Mouse (Mus musculus): Measurements from ENCODE around the gene Ddah1. TPM values are rescaled to one million over a fixed set of nuclear protein-coding genes. Genes with fewer than 3 reads are reported as not detected.

Gene Ddah1
- polyA plus RNA-seq, 1 experiment from 2014 or later = 23.9 TPM

GRCm38 (mm10) chr3:145768439-145768838 lies 10.0 kb downstream of the Ddah1 start:
- Histone ChIP-seq H3K27me3 (replicated peaks) (no peaks in the 10 kb centered on the region), H3K4me2 (no peak overlapping the region), H3K4me1 (no peaks in the 10 kb centered on the region), H3K9ac (no peak overlapping the region), H3K4me3 (replicated peaks) (no peak overlapping the region), H3K36me3 (no peaks in the 10 kb centered on the region), H3K9me3 (no peaks in the 10 kb centered on the region), H3K27ac (no peak overlapping the region)
- ATAC-seq (ENCODE audit: insufficient read depth, low FRiP score, low read depth) = no peak
- 93% methylated on average over 4 of the region's 4 CpGs for WGBS

- no peak overlapping the region for H3K4me2 ChIP-seq
- WGBS = 82% methylated on average over 9 of the region's 9 CpGs
- H3K36me3 ChIP-seq = no peaks in the 10 kb centered on the region
- no peak overlapping the region for H3K27ac ChIP-seq
- H3K4me1 ChIP-seq = no peaks in the 10 kb centered on the region
- no peaks in the 10 kb centered on the region for H3K9me3 ChIP-seq
- ATAC-seq (ENCODE audit: insufficient read depth, low FRiP score, low read depth) = no peak
- H3K27me3 ChIP-seq (replicated peaks) = no peaks in the 10 kb centered on the region
- H3K4me3 ChIP-seq (replicated peaks) = no peak overlapping the region
- no peak overlapping the region for H3K9ac ChIP-seq
Measured at GRCm38 (mm10) chr3:145773384-145773783, 14.9 kb downstream of the Ddah1 start.

GRCm38 (mm10) chr3:145774336-145774735 lies 15.9 kb downstream of the Ddah1 start:
- H3K4me1 ChIP-seq = 0 out of 2 replicates have a peak, but pooled peaks cover 3% of the 10 kb centered on the region
- H3K4me3 ChIP-seq (replicated peaks) = no peak overlapping the region
- H3K27ac ChIP-seq = no peak overlapping the region
- 82% methylated on average over 7 of the region's 7 CpGs for WGBS
- no peaks in the 10 kb centered on the region for H3K36me3 ChIP-seq
- no peaks in the 10 kb centered on the region for H3K27me3 ChIP-seq (replicated peaks)
- no peaks in the 10 kb centered on the region for H3K9me3 ChIP-seq
- no peak overlapping the region for H3K4me2 ChIP-seq
- H3K9ac ChIP-seq = no peak overlapping the region
- ATAC-seq (ENCODE audit: insufficient read depth, low FRiP score, low read depth) = no peak

GRCm38 (mm10) chr3:145775236-145775635 lies 16.8 kb downstream of the Ddah1 start:
- H3K4me2 ChIP-seq = no peak overlapping the region
- no peak overlapping the region for H3K4me3 ChIP-seq (replicated peaks)
- no peaks in the 10 kb centered on the region for H3K9me3 ChIP-seq
- no peak overlapping the region for H3K9ac ChIP-seq
- WGBS = 50% methylated on average over 5 of the region's 5 CpGs
- H3K27ac ChIP-seq = no peak overlapping the region
- H3K36me3 ChIP-seq = no peaks in the 10 kb centered on the region
- H3K27me3 ChIP-seq (replicated peaks) = no peaks in the 10 kb centered on the region
- 0 out of 2 replicates have a peak, but pooled peaks cover 6% of the 10 kb centered on the region for H3K4me1 ChIP-seq
- no peak for ATAC-seq (ENCODE audit: insufficient read depth, low FRiP score, low read depth)

- no peak overlapping the region for H3K9ac ChIP-seq
- H3K27ac ChIP-seq = no peak overlapping the region
- H3K4me1 ChIP-seq = peaks cover 7% of the 10 kb centered on the region; the same call in 1 of the 2 replicates
- no peaks in the 10 kb centered on the region for H3K36me3 ChIP-seq
- WGBS = 80% methylated on average over 5 of the region's 5 CpGs
- H3K27me3 ChIP-seq (replicated peaks) = no peaks in the 10 kb centered on the region
- no peak overlapping the region for H3K4me2 ChIP-seq
- H3K4me3 ChIP-seq (replicated peaks) = no peak overlapping the region
- H3K9me3 ChIP-seq = no peaks in the 10 kb centered on the region
- ATAC-seq (ENCODE audit: insufficient read depth, low FRiP score, low read depth) = no peak
Measured at GRCm38 (mm10) chr3:145775862-145776261, 17.4 kb downstream of the Ddah1 start.

- WGBS = 92% methylated on average over 15 of the region's 15 CpGs
- peaks cover 9% of the 10 kb centered on the region; the same call in 1 of the 2 replicates for H3K4me1 ChIP-seq
Measured at GRCm38 (mm10) chr3:145777006-145777405, 18.5 kb downstream of the Ddah1 start.

GRCm38 (mm10) chr3:145778406-145778922 lies 20.0 kb downstream of the Ddah1 start:
- ATAC-seq (ENCODE audit: insufficient read depth, low FRiP score, low read depth) = no peak
- no peak overlapping the region for H3K27ac ChIP-seq
- H3K4me1 ChIP-seq = peaks cover 9% of the 10 kb centered on the region; the same call in 1 of the 2 replicates

More at GRCm38 (mm10) chr3:145777006-145777405, 18.5 kb downstream of the Ddah1 start:
- H3K9me3 ChIP-seq = no peaks in the 10 kb centered on the region
- no peaks in the 10 kb centered on the region for H3K36me3 ChIP-seq
- no peak overlapping the region for H3K27ac ChIP-seq
- no peaks in the 10 kb centered on the region for H3K27me3 ChIP-seq (replicated peaks)
- H3K4me2 ChIP-seq = no peak overlapping the region
- H3K4me3 ChIP-seq (replicated peaks) = no peak overlapping the region
- ATAC-seq (ENCODE audit: insufficient read depth, low FRiP score, low read depth) = no peak
- H3K9ac ChIP-seq = no peak overlapping the region

GRCm38 (mm10) chr3:145779279-145779973 lies 21.0 kb downstream of the Ddah1 start:
- no peaks in the 10 kb centered on the region for H3K36me3 ChIP-seq
- H3K4me3 ChIP-seq (replicated peaks) = no peak overlapping the region
- H3K4me1 ChIP-seq = peaks cover 9% of the 10 kb centered on the region; the same call in 1 of the 2 replicates
- 32% methylated on average over 5 of the region's 5 CpGs for WGBS
- H3K27ac ChIP-seq = no peak overlapping the region; the same call in 1 of the 2 replicates
- no peak overlapping the region for H3K4me2 ChIP-seq
- no peak for ATAC-seq (ENCODE audit: insufficient read depth, low FRiP score, low read depth)
- H3K9ac ChIP-seq = no peak overlapping the region
- H3K9me3 ChIP-seq = no peaks in the 10 kb centered on the region
- no peaks in the 10 kb centered on the region for H3K27me3 ChIP-seq (replicated peaks)

More at GRCm38 (mm10) chr3:145778406-145778922, 20.0 kb downstream of the Ddah1 start:
- WGBS = 74% methylated on average over 6 of the region's 6 CpGs
- Histone ChIP-seq H3K27me3 (replicated peaks) (no peaks in the 10 kb centered on the region), H3K9ac (no peak overlapping the region), H3K4me2 (no peak overlapping the region), H3K9me3 (no peaks in the 10 kb centered on the region), H3K4me3 (replicated peaks) (no peak overlapping the region), H3K36me3 (no peaks in the 10 kb centered on the region)

- Histone ChIP-seq H3K27me3 (replicated peaks) (no peaks in the 10 kb centered on the region), H3K4me3 (replicated peaks) (no peak overlapping the region), H3K9ac (no peak overlapping the region), H3K36me3 (no peaks in the 10 kb centered on the region), H3K4me2 (0 out of 2 replicates have a peak overlapping the region, but pooled peaks have one; percentile 16), H3K4me1 (peaks cover 9% of the 10 kb centered on the region; the same call in 1 of the 2 replicates), H3K9me3 (no peaks in the 10 kb centered on the region), H3K27ac (no peak overlapping the region)
- 64% methylated on average over 14 of the region's 14 CpGs for WGBS
- ATAC-seq (ENCODE audit: insufficient read depth, low FRiP score, low read depth) = peak; percentile 62
Measured at GRCm38 (mm10) chr3:145780784-145781442, 22.4 kb downstream of the Ddah1 start.

- Histone ChIP-seq H3K36me3 (no peaks in the 10 kb centered on the region), H3K27ac (no peak overlapping the region), H3K4me2 (no peak overlapping the region), H3K4me3 (replicated peaks) (no peak overlapping the region), H3K27me3 (replicated peaks) (no peaks in the 10 kb centered on the region), H3K9me3 (no peaks in the 10 kb centered on the region), H3K9ac (no peak overlapping the region), H3K4me1 (peaks cover 4% of the 10 kb centered on the region; the same call in 1 of the 2 replicates)
- no peak for ATAC-seq (ENCODE audit: insufficient read depth, low FRiP score, low read depth)
- WGBS = 69% methylated on average over 7 of the region's 7 CpGs
Measured at GRCm38 (mm10) chr3:145785244-145785643, 26.8 kb downstream of the Ddah1 start.

GRCm38 (mm10) chr3:145787303-145787702 lies 28.8 kb downstream of the Ddah1 start:
- Histone ChIP-seq H3K4me1 (peaks cover 7% of the 10 kb centered on the region; the same call in 1 of the 2 replicates), H3K9me3 (no peaks in the 10 kb centered on the region), H3K36me3 (no peaks in the 10 kb centered on the region), H3K27ac (no peak overlapping the region), H3K4me2 (no peak overlapping the region), H3K27me3 (replicated peaks) (no peaks in the 10 kb centered on the region), H3K9ac (no peak overlapping the region), H3K4me3 (replicated peaks) (no peak overlapping the region)
- 69% methylated on average over 9 of the region's 9 CpGs for WGBS
- ATAC-seq (ENCODE audit: insufficient read depth, low FRiP score, low read depth) = no peak

GRCm38 (mm10) chr3:145789114-145789513 lies 30.6 kb downstream of the Ddah1 start:
- no peak overlapping the region for H3K4me3 ChIP-seq (replicated peaks)
- no peak overlapping the region for H3K9ac ChIP-seq
- H3K4me1 ChIP-seq = peaks cover 7% of the 10 kb centered on the region; the same call in 1 of the 2 replicates
- no peak overlapping the region for H3K4me2 ChIP-seq
- no peaks in the 10 kb centered on the region for H3K27me3 ChIP-seq (replicated peaks)
- no peak overlapping the region for H3K27ac ChIP-seq
- ATAC-seq (ENCODE audit: insufficient read depth, low FRiP score, low read depth) = no peak
- no peaks in the 10 kb centered on the region for H3K36me3 ChIP-seq
- 86% methylated on average over 7 of the region's 7 CpGs for WGBS
- H3K9me3 ChIP-seq = no peaks in the 10 kb centered on the region
